Mouse (Mus musculus) granulocyte monocyte progenitor cell, adult 5-6 weeks (primary cell): ENCODE measurements around the gene Rnd2. TPM values are rescaled to one million over a fixed set of nuclear protein-coding genes. Genes with fewer than 3 reads are reported as not detected.
"Not testable (repeated sequence)": the region's sequence is repeated elsewhere in the genome, so short reads cannot be mapped to it uniquely, and the experiment has no call there.

Source experiments
- ATAC-seq: replicated peaks from 2 replicates; pipeline ENCODE4 v1.8.0; 2016; ENCODE audit warnings: mild to moderate bottlenecking, moderate TSS enrichment, inconsistent platforms; ENCODE audit not compliant: poor library complexity, severe bottlenecking
- total RNA-seq, 2 experiments: library from RNA; stranded (forward) in 1 of 2; stranded (reverse) in 1 of 2; fragments of 200-712, 200-1000 nt in 1 of 2; fragments of >200 nt in 1 of 2; fragmentation: Nextera tagmentation in 1 of 2; gene quantifications; 2 replicates each; pipeline ENCODE4 v1.2.3; 2014 to 2017

Gene Rnd2
- total RNA-seq, 2 experiments from 2014 or later = 0.52 to 1.4 TPM

GRCm38 (mm10) chr11:101467477-101468262 is 2.9 kb downstream of the Rnd2 start:
- ATAC-seq = peak; percentile 44

DNA sequence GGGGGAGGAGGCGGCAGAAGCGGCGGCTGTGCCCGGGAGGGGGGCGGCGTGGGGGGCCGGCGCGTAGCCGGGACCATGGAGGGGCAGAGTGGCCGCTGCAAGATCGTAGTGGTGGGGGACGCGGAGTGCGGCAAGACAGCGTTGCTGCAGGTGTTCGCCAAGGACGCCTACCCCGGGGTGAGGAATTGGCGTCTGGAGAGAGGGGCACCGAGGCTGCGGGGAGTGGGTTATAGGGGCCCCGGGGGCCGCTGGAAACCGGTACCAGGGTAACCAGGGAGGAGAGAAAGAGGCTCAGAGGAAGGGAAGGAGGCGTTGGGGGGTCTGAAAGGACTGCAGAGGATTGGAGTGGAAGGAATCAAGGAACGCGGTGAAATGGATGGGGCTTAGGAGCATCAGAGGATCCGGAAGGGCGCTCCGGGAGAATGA is 3.5 kb downstream of the Rnd2 start:
- ATAC-seq = no peak

GRCm38 (mm10) chr11:101468731-101469130 is 3.9 kb downstream of the Rnd2 start:
- no peak for ATAC-seq

DNA sequence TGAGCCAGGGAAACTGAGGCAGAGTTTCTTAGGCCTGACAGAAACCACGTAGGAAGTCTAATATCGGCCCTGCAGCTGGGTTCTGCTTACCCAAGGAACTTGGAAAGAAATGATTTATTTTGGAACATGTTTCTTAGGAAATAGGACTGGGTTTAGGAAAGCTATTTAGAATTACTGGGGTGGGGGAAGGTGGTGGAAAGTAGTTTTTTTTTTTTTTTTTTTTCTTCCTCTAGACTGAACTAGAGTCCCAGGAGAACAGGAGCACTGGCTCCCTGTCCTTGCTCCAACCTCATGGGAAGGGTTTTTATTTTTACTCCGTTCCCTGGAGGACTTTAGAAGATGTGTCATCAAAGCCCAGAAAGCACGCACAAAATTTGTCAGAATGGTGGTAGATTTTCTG is 4.4 kb downstream of the Rnd2 start:
- ATAC-seq = no peak

DNA sequence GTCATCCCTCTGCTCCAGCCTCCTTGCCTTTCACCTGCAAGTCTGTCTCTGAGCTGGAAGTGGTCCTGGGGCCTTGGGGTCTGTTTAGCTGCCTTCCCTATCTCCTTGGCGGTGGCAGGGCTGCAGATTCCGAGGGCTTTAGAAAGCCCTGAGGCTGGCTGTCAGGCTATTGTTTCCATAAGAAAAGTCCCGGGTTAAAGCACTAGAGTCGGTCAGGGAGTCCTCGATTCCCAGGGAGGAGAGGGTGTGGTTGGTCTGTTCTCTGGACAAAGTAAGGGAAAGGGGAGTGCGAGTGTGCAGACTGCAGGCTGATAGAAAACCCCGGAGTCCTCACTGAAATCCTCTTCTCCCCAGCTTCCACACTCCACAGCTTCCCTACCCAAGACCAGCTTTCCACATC is 5.4 kb downstream of the Rnd2 start:
- ATAC-seq = no peak

DNA sequence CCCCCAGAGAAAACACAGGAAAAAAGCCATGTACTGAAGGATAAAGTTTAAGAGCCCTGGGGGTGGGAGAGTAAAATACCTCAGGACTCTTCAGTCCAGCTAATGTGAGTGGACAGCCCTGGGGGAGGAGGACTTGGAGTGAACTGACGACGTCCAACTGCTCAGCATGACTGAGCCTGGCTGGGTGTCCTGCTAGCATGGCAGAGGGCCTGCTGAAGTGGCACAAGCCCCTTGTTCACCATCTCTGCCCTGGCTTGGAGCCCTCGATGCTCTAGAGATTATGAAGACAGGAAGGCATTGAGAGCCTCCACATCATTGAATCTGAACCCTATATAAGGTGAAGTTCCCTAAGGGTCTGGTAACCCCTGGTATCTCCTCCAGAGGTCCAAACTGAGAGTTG is 7.1 kb downstream of the Rnd2 start:
- no peak for ATAC-seq

GRCm38 (mm10) chr11:101472336-101472735 is 7.5 kb downstream of the Rnd2 start:
- no peak for ATAC-seq

GRCm38 (mm10) chr11:101473686-101474085 is 8.9 kb downstream of the Rnd2 start:
- 0 out of 2 replicates have a peak, but pooled peaks have one; percentile 27 for ATAC-seq

GRCm38 (mm10) chr11:101474298-101474697 is 9.5 kb downstream of the Rnd2 start:
- no peak for ATAC-seq

DNA sequence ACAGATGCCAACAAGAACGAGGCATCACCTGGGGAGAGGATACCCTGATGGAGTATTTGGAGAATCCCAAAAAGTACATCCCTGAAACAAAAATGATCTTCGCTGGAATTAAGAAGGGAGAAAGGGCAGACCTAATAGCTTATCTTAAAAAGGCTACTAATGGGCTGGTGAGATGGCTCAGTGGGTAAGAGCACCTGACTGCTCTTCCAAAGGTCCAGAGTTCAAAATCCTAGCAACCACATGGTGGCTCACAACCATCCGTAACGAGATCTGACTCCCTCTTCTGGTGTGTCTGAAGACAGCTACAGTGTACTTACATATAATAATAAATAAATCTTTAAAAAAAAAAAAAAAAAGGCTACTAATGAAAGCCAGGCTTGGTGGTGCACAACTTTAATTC is 11.6 kb downstream of the Rnd2 start:
- ATAC-seq = not testable (repeated sequence)

- no peak for ATAC-seq
Measured at GRCm38 (mm10) chr11:101477194-101477551, 12.4 kb downstream of the Rnd2 start.

DNA sequence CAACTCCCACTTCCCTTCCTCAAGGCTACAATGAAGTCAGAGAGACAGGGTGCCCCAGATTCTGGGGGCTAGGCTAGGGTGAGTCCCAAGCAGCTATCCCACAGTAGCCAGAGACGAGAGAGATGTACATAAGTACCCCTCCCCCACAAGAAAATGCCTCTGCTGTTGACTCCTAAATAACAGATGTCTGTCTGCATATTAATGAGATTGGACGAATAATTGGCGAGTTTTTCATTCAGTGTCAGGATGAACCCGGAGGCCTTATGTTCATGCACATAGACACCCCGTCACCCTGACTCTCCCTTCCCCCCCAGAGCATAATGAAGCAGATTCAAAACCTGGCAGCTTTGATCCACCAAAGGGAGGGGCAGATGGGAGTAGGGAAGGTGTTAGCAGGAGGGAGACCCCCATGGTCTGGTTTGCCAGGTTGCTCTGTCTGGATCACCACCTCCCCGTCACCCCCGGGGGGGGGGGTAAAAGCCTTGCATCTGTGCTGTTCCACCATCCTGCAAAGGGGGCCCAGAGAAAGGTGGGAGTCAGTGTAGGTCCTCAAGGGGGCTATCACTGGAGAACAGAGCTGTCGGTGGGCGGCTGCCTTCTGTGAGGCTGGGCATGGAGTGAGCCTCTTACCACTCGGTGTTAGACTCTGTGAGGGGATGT is 12.9 kb downstream of the Rnd2 start:
- no peak for ATAC-seq

DNA sequence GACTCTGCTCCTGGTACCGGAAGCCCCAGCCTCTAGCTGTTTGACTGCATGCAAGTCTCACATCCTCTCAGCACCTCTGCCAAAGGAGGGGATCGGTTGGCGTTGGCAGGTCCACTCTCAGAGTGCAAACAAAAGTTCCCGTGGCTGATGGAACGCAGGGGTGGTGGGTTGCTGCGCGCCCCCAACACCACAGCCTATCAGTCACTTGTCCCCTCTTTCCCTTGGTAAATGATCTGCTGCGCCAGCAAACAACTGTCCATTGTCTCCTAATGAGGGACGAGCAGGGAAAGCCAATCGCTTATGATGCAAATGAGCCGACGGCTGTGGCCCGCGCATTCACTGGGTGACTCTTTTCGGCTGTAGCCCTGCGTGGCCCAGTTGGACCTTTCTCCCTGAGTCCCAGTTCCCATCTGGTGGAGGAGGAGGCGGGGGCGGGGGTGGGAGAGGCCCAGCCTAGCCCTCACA is 14.4 kb downstream of the Rnd2 start:
- ATAC-seq = no peak

DNA sequence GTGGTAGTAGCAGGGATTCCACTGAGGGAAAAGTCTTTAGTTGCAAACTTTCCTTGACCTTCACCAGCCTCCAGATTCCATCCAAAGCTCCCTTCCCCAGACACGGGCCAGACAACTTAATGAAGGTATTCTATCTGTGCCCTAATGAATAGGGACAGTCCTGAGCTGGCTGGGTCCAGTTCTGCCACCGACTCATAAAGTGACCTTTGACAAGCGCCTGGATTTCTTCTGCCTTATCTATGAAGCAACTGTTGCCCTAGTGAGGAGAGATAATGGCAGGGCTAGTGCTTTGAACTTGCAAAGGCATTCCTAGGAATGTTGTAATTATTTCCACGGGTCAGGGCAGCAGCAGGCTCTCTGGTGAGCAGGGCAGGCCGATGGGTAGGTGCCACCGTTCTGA is 16.1 kb downstream of the Rnd2 start:
- ATAC-seq = no peak

DNA sequence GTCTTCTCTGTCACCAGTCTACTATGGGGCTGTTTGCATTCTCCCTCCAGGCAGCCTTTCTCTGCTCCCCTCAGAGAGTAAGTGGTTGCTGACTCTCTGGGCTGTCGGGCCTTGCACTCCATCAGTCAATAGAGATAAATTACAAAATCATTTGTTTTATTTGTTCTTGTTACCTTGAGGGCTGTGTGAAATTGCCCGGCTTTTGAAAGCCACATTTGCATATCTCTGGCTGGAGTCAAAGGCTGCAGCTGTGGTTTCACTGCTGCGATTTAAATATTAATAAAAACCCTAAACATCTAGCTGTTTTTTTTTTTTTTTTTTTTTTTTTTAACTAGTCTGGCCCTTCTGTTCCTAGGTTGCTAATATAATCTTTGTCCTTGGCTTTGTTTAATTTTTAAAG is 19.0 kb downstream of the Rnd2 start:
- no peak for ATAC-seq

DNA sequence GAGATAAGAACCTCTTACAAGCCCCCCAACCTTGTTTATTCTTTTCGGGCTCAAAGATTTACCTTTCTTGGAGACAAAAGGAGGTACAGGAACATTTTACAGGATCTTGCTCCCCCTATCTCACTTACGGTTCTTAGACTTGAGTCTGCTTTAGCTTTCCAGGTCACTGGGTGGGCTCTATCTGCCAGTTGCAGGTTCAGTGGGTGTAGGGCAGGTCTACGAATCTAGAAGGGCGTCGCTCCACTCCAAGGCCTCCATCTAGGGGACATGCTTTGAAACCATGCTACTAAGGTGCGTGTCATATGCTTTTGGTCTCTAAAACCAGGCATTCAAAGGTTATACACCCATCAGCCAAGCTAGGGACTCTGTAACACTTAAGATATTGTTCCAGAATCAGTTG is 19.4 kb downstream of the Rnd2 start:
- ATAC-seq = no peak

DNA sequence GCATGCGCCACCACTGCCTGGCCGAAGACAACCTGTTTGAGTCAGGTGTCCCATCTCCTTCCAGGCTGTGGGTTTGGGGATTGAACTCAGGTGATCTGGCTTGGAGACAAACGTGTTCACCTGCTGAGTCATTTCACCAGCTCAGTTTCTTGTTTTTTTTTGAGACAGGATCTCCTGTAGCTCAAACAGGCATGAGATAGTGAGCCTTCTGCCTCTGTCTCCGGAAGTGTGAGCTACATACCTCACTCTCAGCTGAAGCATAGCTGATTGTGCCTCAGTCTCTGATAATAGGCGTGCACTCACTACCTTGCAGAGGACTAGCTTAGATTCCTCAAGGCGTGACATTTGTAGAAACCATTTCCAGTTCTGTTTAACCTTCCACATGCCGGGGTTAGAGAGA is 20.0 kb downstream of the Rnd2 start:
- no peak for ATAC-seq

DNA sequence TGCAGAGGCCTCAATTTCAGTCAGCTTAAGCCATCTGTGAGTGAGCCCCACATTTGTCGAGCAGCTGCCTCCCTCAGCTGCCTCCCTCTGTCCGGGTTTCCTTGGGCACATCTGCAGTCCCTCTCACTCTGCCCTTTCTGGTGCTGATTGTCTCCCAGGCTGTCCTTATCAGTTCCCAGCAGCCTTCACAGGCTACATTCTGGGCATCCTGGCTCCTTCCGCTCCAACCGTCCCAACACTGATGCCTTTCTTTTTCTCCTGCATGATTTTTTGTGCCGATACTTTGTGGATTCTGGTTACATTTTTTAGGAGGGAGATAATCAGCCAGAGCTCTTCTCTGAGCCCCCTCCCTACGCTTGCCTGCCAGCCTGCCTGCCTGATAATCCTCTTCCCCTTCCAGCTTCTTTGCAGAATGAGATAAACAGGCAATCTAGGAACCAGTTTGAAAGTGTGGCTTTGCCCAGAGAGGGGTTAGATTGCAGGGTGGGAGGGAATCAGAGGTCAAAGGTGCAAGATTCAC is 20.8 kb downstream of the Rnd2 start:
- ATAC-seq = no peak

GRCm38 (mm10) chr11:101486126-101486525 is 21.3 kb downstream of the Rnd2 start:
- no peak for ATAC-seq

- ATAC-seq = no peak
Measured at GRCm38 (mm10) chr11:101506269-101506780, 41.5 kb downstream of the Rnd2 start.

DNA sequence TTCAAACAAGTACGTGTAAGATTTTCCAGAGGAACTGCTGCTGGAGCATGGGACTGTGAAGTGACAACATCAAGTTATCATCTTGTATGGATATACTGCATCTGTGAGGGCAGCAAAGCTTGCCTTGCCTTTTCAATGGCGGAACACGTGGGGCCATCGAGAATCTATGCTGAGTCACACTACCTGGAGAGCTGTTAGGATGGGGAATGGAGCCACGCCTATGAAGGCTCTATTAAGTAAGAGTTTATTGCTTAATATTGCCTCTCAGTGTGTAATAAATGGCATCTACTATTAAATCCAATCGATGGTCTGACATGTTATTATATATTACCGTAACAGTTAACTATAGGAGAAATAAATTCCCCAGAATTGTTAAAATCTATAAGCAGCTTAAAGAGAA is 42.3 kb downstream of the Rnd2 start:
- no peak for ATAC-seq
